Mouse (Mus musculus): ENCODE measurements around the gene Ltn1. TPM values are rescaled to one million over a fixed set of nuclear protein-coding genes. Genes with fewer than 3 reads are reported as not detected.

Gene Ltn1
- polyA plus RNA-seq (2014; fragmentation: Illumina TruSeq; extraction: RNeasy Lipid Tissue Mini Kit (QIAGEN cat#74804); ENCODE audit: low read depth, low replicate concordance): 53.9 TPM

GRCm38 (mm10) chr16:87432033-87432814 lies at the start of gene Ltn1:
Gene Ltn1, minus strand, starts transcription at chr16:87432612.

GRCm38 (mm10) chr16:87454419-87455179 lies 22.2 kb upstream of the Ltn1 start, which contains the start of gene Usp16:
Gene Usp16, plus strand, starts transcription at chr16:87454703.

GRCm38 (mm10) chr16:87440184-87440686 lies 7.8 kb upstream of the Ltn1 start, which contains the start of gene Rwdd2b:
Gene Rwdd2b, minus strand, starts transcription at chr16:87440573.

GRCm38 (mm10) chr16:87354075-87354583 lies 78.3 kb downstream of the Ltn1 start, which contains the start of gene N6amt1:
Gene N6amt1, plus strand, starts transcription at chr16:87354185.

Other genes with a start within 250 kb of the Ltn1 start
- gene N6amt1, start 78.4 kb downstream of the Ltn1 start, polyA plus RNA-seq (2014; fragmentation: Illumina TruSeq; extraction: RNeasy Lipid Tissue Mini Kit (QIAGEN cat#74804); ENCODE audit: low read depth, low replicate concordance): 36.8 TPM
- 6.3 TPM for gene Rwdd2b, start 8.0 kb upstream of the Ltn1 start, polyA plus RNA-seq (2014; fragmentation: Illumina TruSeq; extraction: RNeasy Lipid Tissue Mini Kit (QIAGEN cat#74804); ENCODE audit: low read depth, low replicate concordance)
- 169 TPM for gene Usp16, start 22.1 kb upstream of the Ltn1 start, polyA plus RNA-seq (2014; fragmentation: Illumina TruSeq; extraction: RNeasy Lipid Tissue Mini Kit (QIAGEN cat#74804); ENCODE audit: low read depth, low replicate concordance)
- gene Cct8, start 63.3 kb upstream of the Ltn1 start, polyA plus RNA-seq (2014; fragmentation: Illumina TruSeq; extraction: RNeasy Lipid Tissue Mini Kit (QIAGEN cat#74804); ENCODE audit: low read depth, low replicate concordance): 454 TPM
- gene Map3k7cl, start 120.7 kb upstream of the Ltn1 start, polyA plus RNA-seq (2014; fragmentation: Illumina TruSeq; extraction: RNeasy Lipid Tissue Mini Kit (QIAGEN cat#74804); ENCODE audit: low read depth, low replicate concordance): 4.0 TPM